Mouse (Mus musculus) layer of hippocampus, postnatal 14 days (tissue): Measurements from ENCODE around the gene S1pr1. TPM values are rescaled to one million over a fixed set of nuclear protein-coding genes. Genes with fewer than 3 reads are reported as not detected.

Experiments used
- DNase-seq, 2 experiments: peaks; one replicate each; pipeline ENCODE4 v3.0.0; 2021 to 2022; ENCODE audit warnings: low spot score in 2 of 2, mixed read lengths in 1 of 2
- total RNA-seq, 2 experiments: library from RNA; stranded (reverse); gene quantifications; 2 replicates each; pipeline ENCODE4 v1.2.3; 2021

Gene S1pr1
- total RNA-seq, 2 experiments from 2014 or later = 78.1 to 83.8 TPM

DNA sequence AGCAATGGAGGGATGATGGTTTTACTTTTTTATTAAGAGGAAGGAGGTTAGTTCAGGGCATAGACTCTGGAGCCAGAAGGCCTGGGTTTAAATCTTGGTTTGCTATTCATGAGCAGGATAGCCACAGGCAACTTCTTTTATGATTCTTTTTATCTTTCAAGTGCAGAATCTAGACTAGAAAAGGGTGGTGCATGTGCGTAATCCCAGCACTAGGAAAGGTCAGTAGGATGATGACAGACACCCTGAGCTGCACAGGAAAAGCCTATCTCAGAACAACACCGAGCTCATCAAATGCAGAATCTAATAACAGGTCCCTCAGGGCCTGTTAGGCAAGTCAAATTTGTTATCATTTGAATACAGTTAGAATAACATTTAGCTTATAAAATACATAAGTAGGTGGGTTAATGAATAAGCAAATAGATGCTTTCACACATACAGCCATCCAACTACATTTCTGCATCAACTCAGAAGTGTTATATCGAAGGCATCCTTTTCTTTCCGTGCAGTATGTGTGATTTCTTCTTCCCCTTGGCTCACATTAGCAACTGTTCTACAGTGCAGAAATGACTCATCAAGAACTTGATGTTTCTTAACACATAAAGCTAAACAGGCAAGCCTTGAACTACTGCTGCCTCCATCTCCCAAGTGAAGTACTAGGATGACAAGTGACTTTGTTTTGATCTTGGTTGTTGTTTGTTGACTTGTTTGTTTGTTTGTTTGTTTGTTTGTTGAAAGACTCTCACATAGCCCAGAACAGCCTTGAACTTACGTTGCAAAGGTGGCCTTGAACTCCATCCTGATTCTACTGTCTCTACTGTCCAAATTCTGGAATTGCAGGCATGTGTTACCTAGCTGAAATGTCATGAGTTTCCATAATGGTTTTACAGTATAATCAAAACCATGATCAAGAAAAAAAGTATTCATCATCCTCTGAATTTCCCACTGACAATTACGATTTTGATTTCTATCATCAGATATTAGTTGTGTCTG is 39.0 kb downstream of the S1pr1 start:
- DNase-seq = no peak

DNA sequence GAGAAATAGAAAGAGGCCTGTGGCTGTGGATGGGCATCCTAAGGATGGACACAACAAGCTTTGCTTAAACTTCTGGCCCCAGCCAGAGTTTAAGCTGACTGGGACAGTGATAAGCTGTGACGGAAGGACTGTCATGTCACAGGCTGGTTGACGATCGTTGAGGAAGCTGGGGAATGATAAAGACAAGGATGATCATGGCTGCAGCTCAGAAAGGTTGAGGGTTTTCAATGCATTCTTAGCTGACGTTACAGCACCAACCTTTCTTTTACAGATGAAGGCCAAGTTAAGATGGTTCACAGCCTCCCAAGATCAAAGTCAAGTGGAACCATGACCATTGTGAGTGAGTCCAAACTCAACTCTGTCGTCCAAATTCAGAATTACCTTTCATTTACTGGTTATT is 40.2 kb downstream of the S1pr1 start:
- DNase-seq = no peak

GRCm38 (mm10) chr3:115673663-115674157 is 41.2 kb downstream of the S1pr1 start:
- DNase-seq = no peak

DNA sequence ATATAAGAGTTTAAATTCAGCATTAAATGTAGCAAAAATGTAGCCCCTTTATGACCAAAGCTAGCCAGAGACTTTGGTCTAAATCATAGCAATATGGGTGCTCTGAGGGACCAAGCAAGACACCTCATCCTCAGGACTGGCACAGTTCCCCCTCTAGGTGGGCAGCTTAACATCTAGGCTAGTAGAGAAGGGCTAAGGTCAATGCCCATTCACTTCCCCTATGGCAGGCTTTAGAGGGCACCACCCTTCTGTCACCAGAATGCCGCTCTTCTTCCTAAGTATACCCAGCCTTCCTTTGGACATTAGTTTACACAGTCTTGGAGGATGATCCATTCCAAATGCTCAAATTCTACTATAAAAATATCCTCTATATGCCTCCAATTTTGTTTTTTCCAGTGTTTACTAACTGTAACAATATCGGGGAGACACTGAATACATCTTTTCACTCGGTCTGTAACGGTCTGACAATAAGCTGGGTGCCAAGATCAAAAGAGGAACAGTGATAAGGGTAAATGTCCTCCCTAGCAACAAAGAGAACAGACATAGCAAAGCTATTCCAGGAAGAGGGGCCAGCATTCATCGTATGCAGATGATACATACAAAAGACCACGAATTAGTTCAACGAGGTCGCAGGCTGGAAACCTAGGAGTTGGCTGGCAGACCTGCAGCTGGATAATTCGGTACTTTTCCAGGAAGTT is 41.8 kb downstream of the S1pr1 start:
- no peak for DNase-seq

GRCm38 (mm10) chr3:115669230-115669629 is 45.6 kb downstream of the S1pr1 start:
- no peak for DNase-seq

- DNase-seq = no peak
Observed at GRCm38 (mm10) chr3:115667182-115667581, 47.7 kb downstream of the S1pr1 start.

- DNase-seq = no peak
Observed at GRCm38 (mm10) chr3:115666547-115666946, 48.3 kb downstream of the S1pr1 start.

- no peak for DNase-seq
Observed at GRCm38 (mm10) chr3:115664497-115664896, 50.4 kb downstream of the S1pr1 start.

GRCm38 (mm10) chr3:115660701-115661460 is 54.0 kb downstream of the S1pr1 start:
- DNase-seq = peak; percentile 76 to 77

Other genes starting within 250 kb of the S1pr1 start
- 10 to 100 TPM; 15.9 to 16.9 TPM for gene Dph5, start 172.8 kb upstream of the S1pr1 start, total RNA-seq